Mouse (Mus musculus) frontal cortex, postnatal 36 days (tissue): ENCODE measurements around the gene Traf3ip2.

ENCODE experiments used
- DNase-seq, 2 experiments: peaks; one replicate each; pipeline ENCODE4 v3.0.0; 2022; ENCODE audit warnings: low spot score in 2 of 2

The Traf3ip2 gene

GRCm38 (mm10) chr10:39631627-39632026, 18.9 kb downstream of the Traf3ip2 start:
- DNase-seq, result no peak

DNA sequence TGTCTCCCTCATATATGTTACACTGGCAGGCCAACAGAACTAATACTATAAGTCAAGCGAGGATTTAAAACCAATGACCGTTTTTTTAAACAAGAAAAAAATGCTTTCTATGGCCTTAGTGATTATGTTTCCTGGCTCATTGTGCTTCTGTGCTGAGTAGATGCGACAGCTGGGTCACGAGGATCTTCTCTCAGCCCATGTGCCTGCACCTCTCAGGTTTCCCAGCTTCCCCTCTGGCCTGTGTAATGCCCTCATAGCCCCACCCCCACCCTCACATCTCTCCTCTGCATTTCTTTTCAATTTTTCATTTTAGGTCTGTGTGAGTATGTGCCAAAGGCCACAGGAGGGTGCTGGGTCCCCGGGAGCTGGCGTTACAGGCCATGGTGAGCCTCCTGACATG, 20.6 kb downstream of the Traf3ip2 start:
- DNase-seq, result no peak

- no peak for DNase-seq
Observed at GRCm38 (mm10) chr10:39634423-39635101, 21.8 kb downstream of the Traf3ip2 start.

DNA sequence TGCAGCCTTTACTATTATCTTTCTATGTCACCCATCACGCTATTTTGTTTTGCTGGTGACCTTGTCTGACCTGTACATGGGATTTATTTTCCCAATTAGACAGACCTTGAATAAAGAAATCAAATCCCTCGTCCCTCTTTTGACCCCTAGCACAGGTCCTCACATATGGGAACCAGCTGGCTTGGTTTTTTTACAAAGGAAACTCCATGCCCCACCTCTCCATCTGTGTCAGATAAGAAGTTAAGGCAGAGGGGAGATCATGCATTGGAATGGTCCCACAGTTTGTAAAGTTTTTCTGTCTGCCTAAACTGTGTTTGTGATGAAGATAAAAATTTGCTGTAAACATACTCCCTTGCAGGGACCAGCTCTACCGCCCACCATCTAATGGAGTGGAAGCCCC, 26.1 kb downstream of the Traf3ip2 start:
- DNase-seq, result no peak

- DNase-seq, result no peak
Observed at GRCm38 (mm10) chr10:39639783-39640182, 27.0 kb downstream of the Traf3ip2 start.

GRCm38 (mm10) chr10:39640817-39641226, 28.1 kb downstream of the Traf3ip2 start:
- no peak for DNase-seq

DNA sequence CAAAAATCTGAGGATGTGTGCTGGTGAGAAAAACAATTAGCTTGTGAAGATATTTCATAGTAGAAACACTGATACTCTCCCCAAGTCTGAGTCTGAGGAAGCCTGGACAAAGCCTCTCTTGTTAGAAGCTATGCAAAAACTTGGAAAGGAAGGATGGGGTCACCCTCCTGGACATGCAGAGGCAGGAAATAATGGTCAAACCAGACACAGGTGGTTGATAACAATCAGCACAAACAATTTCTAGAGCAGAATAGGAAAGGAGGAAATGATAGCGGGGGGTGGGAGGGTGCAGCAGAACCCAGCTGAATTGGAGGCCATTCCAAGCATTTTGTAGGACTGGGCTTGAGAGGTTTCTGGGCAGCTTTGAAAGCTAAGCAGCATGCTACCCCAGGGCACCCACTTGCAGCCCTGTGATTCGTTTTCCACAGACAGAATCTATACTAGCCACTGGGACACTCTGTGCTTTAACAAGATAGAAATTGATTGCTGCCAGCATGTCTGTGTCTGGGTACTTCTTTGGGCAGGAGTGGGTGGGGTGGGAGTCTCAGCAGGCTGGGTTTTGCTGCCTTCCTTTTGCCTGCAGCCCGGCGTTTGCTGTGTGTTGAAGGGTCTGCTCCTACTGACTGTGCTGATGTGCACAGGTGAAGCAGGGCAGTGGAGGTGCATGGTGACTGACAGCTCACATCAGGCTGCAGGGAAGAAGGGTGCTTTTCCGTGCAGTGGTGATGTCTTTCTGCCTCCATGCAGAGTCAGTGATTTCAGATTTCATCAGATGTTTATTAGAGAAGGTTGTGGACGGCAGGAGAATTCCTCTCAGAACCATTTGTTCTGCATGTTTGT, 33.3 kb downstream of the Traf3ip2 start:
- DNase-seq, result no peak

DNA sequence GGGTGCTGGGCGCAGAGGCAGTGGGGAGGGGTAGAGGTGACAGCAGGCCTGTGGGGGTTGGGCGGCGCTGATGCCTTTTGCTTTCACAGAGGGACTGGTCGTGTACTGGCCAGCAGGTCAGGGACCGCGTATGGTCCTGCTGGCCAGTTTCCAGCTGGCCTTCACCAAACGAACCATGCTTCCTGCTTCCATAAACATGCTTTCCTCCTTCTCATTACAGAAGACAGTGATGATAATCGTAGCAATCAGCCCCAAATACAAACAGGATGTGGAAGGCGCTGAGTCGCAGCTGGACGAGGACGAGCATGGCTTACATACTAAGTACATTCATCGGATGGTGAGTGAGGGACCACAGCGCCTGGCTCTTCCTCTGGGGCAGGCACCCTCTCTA, 33.9 kb downstream of the Traf3ip2 start:
- no peak for DNase-seq

DNA sequence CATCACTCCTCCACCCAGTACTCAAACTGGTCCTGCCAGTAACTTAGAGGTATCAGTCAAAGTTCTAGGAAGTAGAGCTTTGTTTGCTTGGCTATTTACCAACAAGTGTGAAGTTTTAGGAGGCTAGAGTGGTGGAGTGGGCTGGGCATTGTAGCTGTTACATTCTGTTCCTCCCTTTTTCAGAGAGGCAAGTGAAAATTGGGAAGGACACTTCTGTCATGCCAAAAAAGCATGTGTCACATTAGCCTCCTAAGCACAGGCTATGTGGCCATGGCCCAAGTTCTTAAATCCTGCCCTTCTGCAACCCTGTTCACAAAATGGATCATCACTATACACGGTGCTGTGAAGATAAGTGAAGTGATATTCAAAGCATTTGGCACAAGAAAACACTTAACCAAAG, 34.4 kb downstream of the Traf3ip2 start:
- DNase-seq, result no peak

DNA sequence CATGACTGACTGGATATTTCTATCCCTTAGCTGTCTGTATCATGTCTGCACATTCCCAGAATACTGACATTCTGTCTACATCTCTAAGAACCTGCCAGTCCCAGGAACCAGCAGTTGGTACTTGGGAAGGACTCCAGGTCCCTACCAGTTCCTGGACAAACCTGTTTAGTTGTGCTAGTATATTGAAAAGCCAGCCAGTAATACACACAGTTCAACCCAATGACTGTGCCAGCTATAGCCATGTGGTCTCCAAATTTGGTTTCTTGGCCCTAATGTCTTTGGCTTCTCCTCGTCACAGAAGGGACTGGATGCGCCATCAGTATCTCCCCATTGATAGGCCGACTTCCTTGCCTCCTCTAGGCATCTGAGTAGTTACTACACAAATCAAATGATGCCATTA, 35.5 kb downstream of the Traf3ip2 start:
- DNase-seq, result no peak

DNA sequence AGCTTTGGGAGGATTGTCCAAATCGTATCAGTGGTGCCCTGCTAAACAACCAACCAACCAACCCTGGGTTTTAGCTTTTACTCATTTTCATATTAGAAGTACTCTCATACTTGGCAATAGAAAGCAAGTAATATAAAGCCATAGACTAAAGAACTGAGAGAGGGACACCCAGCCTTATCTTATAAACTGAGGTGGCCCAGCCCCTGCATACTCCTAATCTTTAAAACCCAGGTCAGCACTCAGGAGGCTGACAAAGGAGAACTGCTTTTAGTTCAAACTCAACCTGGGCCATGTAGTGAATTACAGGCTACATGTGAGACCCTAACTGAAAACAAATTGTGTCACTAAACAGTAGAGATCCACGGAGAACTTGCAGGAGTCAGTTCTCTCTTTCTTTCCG, 36.8 kb downstream of the Traf3ip2 start:
- DNase-seq, result no peak

DNA sequence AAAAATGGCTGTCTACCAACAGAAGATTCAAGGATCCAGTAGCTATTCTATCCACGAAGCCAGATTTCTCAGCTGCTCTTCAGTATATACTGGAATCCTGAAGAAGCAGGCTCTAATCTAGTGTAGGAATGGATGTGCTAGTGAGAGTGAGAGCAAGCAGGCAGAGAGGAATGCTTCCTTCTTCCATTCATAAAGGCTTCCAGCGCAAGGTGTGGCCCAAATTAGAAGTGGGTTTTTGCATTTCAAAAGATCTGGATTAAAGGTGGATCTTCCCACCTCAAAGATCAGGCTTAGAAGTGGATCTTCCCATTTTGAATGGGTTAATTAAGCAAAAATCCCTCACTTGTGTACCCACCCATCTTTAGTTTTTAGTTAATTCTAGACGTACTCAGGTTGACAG, 37.6 kb downstream of the Traf3ip2 start:
- DNase-seq, result no peak

DNA sequence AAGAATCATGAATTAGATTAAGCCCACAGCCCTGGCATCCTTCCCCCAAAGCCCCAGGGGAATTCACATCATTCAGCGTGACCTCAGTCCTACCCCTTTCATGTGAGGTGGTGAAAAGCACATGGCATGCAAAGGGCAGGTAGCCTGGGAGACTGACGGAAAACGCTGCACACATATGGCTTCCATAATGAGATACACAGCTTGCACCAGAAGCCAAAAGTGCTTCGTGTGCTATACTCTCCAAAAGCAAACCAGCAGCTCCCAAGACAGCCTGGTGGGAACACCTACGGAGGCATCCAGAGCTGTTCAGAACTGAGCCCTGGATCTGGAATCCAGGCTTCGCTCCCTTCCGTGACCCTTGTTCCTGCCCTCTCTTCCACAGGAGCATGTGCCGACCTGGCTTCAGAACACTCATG, 41.3 kb downstream of the Traf3ip2 start:
- no peak for DNase-seq

DNA sequence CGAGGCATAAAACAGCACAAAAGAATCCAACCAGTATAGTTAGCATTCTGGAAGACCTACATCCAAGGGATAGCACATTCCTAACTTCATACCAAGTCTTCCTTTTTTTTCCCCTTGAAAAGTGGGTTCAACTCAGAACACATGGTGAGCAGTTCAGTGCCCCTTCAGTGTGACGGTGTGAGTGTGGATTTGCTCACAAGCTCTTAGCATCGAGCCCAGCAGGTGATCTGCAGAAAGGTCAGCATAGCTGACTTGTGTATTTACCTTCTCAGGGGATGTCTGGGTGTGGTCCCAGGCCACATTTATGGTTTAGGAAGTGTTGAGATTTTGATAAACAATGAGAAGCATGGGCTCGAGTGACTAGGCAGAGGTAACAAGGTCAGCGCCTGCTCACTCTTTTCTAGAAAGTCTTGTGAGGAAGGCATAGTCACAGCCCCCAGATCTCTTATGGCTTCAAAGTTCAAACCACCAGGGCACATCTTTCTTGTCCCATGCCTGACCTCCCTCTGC, 46.2 kb downstream of the Traf3ip2 start:
- no peak for DNase-seq

DNA sequence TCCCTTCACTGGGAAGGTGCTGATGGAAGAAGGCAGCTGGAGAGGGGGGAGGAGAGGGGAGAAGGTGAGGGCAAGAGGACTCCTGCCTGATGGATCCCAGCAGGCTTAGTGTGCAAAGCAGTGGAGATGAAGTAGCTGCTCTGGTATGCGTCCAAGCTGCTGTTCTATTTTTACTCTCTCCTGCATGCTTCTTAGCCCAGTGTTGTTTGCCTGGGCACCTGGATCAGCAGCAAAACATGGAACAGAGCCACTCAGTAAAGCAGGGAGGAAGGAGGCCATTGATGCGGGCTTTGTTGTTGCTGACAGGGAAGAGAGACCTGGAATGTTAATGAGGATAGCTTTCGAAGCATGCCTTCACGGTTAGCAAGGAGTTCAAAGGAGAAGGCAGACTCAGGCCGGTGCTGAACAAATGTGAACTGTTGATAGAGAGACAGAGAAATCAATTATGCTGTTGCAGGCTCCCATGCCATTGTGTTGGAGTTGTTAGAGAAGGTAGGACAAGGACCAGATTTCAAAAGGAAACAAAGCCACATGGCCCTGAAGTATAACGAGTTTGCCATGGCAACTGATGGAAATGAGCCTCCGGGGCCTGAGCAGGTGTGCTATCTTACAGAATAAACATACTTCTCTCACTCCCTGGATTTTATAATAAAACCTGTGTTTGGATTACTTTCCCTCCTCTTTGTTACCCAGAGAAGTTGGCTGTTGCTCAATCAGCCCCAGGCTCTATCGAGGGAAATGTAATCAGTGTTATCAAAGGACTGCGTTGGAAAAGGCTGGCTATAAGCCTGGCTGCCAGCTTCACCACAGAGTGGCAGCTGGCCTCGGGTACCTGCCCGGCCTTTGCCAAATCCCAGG, 46.9 kb downstream of the Traf3ip2 start:
- peak; percentile 24 to 41 for DNase-seq

DNA sequence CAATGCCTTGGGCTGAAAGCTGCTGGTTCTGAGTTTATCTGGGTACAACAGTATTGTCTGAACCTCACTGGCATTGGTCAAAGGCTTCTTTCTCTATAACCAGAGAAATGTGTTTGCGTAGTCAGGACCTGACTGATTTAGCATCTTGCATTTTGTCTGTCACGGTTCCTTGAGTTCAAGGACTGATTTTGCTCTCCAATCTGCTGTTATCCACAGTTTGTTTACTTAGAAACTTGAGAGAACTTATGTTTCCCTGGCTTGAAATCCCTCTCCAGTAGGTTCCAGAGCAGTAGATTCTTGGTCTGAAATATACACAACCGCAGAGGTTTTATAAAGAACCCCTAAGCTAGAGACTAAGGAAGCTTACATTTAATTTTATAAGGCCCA, 47.5 kb downstream of the Traf3ip2 start:
- no peak for DNase-seq

DNA sequence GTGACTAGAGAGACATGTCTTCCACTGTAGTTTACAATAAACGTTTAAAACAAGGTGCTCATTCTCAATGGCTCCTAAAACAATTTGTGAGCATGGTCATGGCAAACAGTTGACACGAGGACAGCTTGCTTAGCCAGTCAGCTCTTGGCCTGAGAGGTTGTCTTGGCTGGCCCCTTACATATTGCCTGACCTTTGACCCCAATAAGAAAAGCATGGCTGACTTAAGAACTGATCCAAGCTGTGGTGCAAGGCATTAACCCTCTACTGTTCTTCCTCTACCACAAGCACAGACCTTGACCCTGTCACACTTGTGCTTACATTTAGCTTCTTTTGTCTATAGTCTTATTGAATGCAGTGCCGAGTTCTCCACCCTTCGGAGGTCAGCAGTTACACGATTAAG, 48.0 kb downstream of the Traf3ip2 start:
- DNase-seq, result no peak

GRCm38 (mm10) chr10:39665071-39665502, 52.4 kb downstream of the Traf3ip2 start:
- DNase-seq, result no peak

GRCm38 (mm10) chr10:39666027-39666426, 53.3 kb downstream of the Traf3ip2 start:
- DNase-seq, result no peak

DNA sequence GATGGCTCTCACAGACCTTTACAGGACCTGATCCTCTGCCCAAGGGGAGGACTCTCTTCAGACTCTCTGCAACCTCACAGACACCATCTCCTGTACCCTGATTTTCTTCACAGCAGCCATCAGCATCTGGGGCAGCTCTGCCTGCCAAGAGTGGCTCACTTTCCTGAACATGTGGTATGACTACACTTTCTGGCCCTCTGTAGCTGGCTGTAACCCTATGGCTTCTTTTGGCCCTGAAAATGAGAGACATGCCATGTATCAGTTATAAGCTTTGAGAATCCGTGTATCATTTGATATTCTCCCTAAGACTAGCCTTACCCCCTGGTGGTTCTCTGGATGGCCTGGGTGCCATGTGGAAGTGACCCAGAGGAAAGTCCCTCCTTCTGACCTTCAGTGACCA, 58.7 kb downstream of the Traf3ip2 start:
- DNase-seq, result no peak

- no peak for DNase-seq
Observed at GRCm38 (mm10) chr10:39672547-39673051, 59.9 kb downstream of the Traf3ip2 start.

GRCm38 (mm10) chr10:39674106-39674505, 61.4 kb downstream of the Traf3ip2 start:
- DNase-seq, result no peak
